Mouse (Mus musculus) left cerebral cortex, postnatal 10 days (tissue): ENCODE data around the gene Mmp14. TPM values are rescaled to one million over a fixed set of nuclear protein-coding genes. Genes with fewer than 3 reads are reported as not detected.

Experiments
- DNase-seq, 2 experiments: peaks; one replicate each; pipeline ENCODE4 v3.0.0; 2021 to 2022; ENCODE audit warnings: low spot score in 2 of 2, mixed read lengths in 1 of 2; ENCODE audit errors: extremely low spot score in 1 of 2
- intact Hi-C: fragments of 180-260 bp; cut with DNase I; formaldehyde crosslinking; loops from one replicate; pipeline ENCODE4 v1.15.1; 2025
- total RNA-seq, 2 experiments: library from RNA; stranded (reverse); gene quantifications; 2 replicates each; pipeline ENCODE4 v1.2.3; 2021

Gene Mmp14
- 10 to 100 TPM; 28.4 to 35.9 TPM for total RNA-seq

GRCm38 (mm10) chr14:54431334-54432077 lies at the start of gene Mmp14:
Mmp14 (plus strand) TSS chr14:54431612.
- DNase-seq = peak in 1 of 2 experiments; percentile 84

GRCm38 (mm10) chr14:54381816-54382215 lies 49.6 kb upstream of the Mmp14 start:
- intact Hi-C loops = no loop called here
- DNase-seq = no peak

More at GRCm38 (mm10) chr14:54431334-54432077, at the start of gene Mmp14:
- intact Hi-C loops = no loop called here

DNA sequence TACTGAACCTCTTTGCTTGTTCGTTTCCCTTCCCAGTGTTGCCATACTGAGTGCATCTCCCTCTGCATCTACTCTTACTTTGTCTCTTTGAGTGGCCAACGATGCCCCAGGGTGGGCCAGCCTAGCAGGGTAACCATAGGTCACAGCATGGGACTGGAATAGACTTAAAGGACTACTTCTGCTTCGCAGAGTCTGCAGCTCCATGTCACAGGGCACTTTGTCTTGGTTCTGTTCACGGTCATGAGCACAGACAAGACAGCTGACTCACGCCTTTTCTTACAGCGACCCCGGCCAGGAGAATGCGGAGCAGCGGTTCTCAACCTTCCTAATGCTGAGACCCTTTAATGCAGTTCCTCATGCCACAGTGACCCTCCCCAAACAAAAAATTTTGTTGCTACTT lies 48.8 kb upstream of the Mmp14 start:
- intact Hi-C loops = no loop called here
- DNase-seq = peak in 1 of 2 experiments; percentile 21

DNA sequence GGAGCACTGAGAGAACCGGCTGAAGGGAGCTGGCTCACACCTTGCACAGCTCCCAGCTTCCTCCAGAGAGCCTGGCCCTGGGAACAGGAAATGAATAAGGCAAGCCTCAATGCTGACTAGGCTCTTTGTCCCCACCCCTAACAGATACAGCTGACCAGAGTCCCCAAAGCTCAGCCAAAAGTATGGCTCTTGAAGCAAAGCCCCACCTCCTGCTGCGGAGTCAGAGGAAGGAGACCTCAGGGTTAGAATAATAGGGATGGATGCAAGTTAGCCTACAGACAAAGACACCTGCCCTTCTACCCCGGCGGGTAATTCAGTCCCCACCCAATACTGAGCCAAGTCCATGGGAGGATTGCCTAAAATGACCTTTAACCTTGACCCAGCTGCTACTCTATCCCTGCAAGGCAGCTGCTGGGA lies 48.0 kb upstream of the Mmp14 start:
- peak in 1 of 2 experiments; percentile 47 for DNase-seq
- intact Hi-C loops = no loop called here

GRCm38 (mm10) chr14:54384396-54384795 lies 47.0 kb upstream of the Mmp14 start:
- no peak for DNase-seq

GRCm38 (mm10) chr14:54385968-54386618 lies 45.3 kb upstream of the Mmp14 start:
- DNase-seq = no peak
- intact Hi-C loops = no loop called here

More at GRCm38 (mm10) chr14:54384396-54384795, 47.0 kb upstream of the Mmp14 start:
- intact Hi-C loops = no loop called here

- no peak for DNase-seq
- intact Hi-C loops = no loop called here
Observed at GRCm38 (mm10) chr14:54387546-54387945, 43.9 kb upstream of the Mmp14 start.

- DNase-seq = no peak
- intact Hi-C loops = no loop called here
Observed at GRCm38 (mm10) chr14:54390843-54391242, 40.6 kb upstream of the Mmp14 start.

DNA sequence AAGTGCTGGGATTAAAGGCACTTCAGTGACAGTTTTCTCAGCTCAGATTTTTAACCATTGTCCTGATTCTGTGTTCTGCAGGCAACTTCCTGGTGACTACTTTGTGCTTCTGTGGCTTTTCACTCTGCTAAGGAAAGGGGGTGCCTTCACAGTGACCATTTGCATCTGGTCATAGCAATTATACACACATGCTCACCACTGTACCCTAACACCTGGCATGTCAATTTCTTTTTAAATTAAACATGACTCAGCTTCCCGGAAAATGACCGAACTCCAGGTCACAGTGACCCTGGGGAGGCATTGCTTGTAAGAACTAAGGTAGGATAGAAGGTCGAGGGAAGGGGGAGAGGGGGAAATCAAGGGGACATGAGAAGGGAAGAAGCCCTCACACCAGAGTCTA lies 37.6 kb upstream of the Mmp14 start:
- intact Hi-C loops = no loop called here
- DNase-seq = no peak

DNA sequence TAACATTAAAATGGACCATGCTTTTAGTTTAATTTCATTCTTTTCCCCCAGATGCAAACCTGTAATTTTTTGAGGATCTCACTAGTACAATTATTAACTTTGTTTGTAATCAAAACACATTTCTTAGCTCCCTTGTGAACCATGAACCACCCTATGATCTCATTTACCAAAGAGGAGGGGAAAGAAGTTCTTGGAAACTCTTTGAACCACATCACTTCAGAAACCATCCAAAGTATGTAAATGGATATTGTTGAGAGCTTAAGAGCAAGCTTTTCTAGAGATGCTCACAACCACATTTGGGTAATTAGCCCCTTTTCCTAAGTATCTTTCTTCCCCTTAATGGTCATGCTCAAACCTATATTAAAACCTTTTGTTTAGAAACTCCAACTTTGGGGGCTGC lies 37.1 kb upstream of the Mmp14 start:
- intact Hi-C loops = no loop called here

GRCm38 (mm10) chr14:54396685-54397084 lies 34.7 kb upstream of the Mmp14 start:
- no peak for DNase-seq
- intact Hi-C loops = no loop called here

More for the DNA sequence above, 37.1 kb upstream of the Mmp14 start:
- no peak for DNase-seq

DNA sequence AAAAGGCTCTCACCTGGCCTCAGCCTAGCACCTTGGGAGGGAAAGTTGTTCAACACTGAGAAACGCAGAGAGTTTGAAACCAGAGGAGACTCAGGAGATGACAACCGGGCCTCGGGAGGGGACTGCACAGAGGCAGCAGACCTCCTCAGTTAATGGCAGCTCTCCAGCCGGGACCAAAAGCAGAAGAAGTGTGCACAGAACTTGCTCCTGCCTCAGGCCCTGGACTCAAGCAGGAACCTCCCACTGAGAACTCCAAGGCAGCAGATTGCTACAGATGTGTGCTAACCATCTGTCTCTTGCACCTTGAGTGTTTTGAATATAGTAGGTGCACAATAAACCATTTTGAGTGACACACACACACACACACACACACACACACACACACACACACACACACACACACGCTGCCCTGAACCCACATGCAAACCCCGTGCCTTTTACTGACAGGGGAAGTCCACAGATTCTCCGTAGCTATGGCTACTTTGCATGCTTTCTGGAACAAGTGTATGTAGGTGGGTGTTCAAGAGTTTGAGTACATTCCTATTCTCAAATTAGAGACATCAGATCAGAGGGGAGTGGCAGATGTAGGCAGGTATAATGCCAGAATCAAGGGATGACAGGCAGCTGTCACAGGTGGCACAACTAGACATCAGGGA lies 33.4 kb upstream of the Mmp14 start:
- intact Hi-C loops = no loop called here
- peak in 1 of 2 experiments; percentile 46 for DNase-seq

DNA sequence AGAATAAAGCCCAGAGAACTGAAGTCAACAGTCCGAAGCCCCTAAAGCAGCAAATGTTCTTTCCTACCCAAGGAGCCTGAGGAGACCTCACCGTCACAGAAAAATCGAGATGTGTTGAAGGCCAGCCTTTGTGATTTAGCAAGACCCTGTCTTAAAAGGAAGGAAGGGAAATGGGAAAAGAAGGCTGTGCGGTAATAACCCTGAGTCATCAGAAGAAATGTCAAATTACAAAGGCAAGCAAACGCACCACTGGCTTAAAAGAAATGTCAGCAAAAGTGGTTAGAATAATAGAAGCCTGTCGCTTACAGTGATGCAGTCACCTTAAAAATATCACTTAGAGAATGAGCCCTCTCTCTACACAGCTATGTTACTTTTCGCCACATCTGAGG lies 32.9 kb upstream of the Mmp14 start:
- intact Hi-C loops = no loop called here
- no peak for DNase-seq

GRCm38 (mm10) chr14:54398921-54399382 lies 32.5 kb upstream of the Mmp14 start:
- intact Hi-C loops = no loop called here

GRCm38 (mm10) chr14:54401723-54402122 lies 29.7 kb upstream of the Mmp14 start:
- intact Hi-C loops = no loop called here
- DNase-seq = no peak

More at GRCm38 (mm10) chr14:54398921-54399382, 32.5 kb upstream of the Mmp14 start:
- no peak for DNase-seq

- intact Hi-C loops = no loop called here
- DNase-seq = peak in 1 of 2 experiments; percentile 42
Observed at GRCm38 (mm10) chr14:54408336-54409056, 22.9 kb upstream of the Mmp14 start.

DNA sequence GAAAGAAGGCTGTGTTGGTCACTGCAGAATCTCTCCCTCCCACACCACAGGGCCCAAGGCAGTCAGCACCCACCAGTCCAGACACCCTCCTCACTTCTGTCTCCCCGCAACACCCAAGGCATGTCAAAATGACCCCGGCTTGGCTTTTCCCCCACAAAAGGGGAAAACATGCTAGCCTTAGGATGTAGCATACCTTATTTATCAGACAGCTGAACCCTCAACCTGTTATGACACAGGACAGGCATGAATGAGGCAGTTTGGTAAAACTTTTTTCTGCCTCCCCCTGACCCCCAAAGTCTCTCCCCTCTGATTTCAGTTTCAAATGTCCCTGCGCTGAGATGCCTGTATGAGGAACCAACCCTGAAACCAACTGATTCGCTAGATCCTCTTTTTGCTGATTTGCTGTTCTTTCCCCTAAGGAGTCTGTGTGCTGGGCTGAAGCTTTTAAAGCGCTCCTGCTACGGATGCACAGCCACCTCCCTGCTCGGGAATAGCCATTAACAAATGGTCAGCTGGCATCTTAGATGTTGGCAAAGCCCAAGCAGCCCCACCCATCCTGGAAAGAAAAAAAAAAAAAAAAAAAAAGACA lies 22.3 kb upstream of the Mmp14 start:
- DNase-seq = no peak
- intact Hi-C loops = no loop called here

DNA sequence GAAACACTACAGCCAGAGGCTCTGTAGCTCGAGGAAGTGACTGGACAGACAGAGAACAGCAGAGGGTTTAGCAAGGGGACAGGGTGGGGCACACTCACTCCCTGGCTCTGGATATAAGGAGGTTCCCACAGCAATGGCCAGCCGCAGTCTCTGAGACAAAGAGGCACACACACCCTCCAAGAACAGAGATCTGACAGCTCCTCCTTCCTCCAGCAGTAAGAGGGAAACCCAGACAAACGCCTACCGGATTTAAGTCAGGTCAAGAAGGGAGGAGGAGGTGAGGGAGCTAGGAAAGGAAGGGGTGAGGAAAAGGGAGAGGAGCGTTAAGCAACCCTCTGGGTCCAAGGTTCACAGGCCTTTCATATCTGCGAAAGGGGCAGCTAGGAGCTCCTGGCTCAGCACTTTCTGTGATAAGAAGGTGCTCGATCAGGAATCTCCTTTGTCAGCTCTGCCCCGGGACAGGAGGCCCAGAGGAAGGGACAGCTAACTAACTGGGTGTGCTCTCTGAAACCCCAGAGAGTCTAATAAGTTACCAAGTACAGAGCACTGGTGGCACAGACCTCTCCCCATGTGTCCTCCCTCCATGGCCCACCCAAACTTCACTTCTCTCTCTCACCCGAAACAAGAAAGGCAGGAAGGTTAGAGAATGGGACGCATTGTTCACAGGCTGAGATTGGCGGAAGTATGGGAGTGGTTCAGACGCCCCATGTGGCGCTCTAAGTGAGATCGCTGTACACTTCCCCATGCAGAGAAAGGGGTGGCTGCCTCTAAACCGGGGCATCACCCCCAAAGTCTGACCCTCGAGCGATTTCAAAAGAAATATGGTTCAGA lies 21.2 kb upstream of the Mmp14 start:
- intact Hi-C loops = no loop called here
- no peak for DNase-seq
